15 mouse cellular contexts compared by ENCODE assay signal in genomic region chr15:100129151-100129790, GRCm38 (mm10).
DNase-seq lines count a peak whose midpoint lies in the region; ATAC-seq and TF ChIP-seq lines count a peak whose summit lies in the region.
"Had no signal": no experiment of that assay in that cellular context is flagged by ENCODE, and none has a peak within 500 bp of the region (broad histone marks: within the 10 kb centered on the region; RNA-seq: fewer than 3 reads in every experiment).

No protein-coding gene starts in this region.

- intact Hi-C loops in gastrocnemius, adult 2 months (cut with DNase I) = no loop called here

- no peak for ATAC-seq in kidney, postnatal 0 days (replicated peaks; ENCODE audit: low FRiP score, low read depth)
- no peak for ATAC-seq in kidney, embryonic 15.5 days (replicated peaks; ENCODE audit: low FRiP score)
- ATAC-seq: midbrain, embryonic 16.5 days had no signal

- H3K4me3 ChIP-seq in gastrocnemius, adult 2 months = peak overlapping the region; percentile 28; the same call in 1 of the 2 replicates
- no peak overlapping the region for H3K4me3 ChIP-seq in kidney, postnatal 0 days (replicated peaks; ENCODE audit: low read depth, low read length)
- H3K4me3 ChIP-seq in kidney, embryonic 15.5 days (replicated peaks) = no peak overlapping the region
- H3K4me3 ChIP-seq in spleen, adult 2 months (ENCODE audit: extremely low read depth, insufficient read depth, insufficient read length) = no peak overlapping the region
- H3K4me3 ChIP-seq: megakaryocyte, embryonic 14.5 days had no signal

- no peak overlapping the region for H3K4me2 ChIP-seq in kidney, postnatal 0 days (ENCODE audit: low read length)
- no peak overlapping the region for H3K4me2 ChIP-seq in kidney, embryonic 15.5 days

- 52% methylated on average over 7 of the region's 7 CpGs for WGBS in kidney, postnatal 0 days
- 52% methylated on average over 7 of the region's 7 CpGs for WGBS in kidney, embryonic 15.5 days
- 38% methylated on average over 7 of the region's 7 CpGs for WGBS in spleen, adult 2 months

- DNase-seq in gastrocnemius, adult 2 months = no peak
- DNase-seq in gastrocnemius, adult 8-10 months (ENCODE audit: low spot score in 2 of 2) = no peak
- peak; percentile 25 for DNase-seq in kidney, postnatal 0 days (ENCODE audit: low spot score)
- no peak for DNase-seq in spleen, adult 2 months (ENCODE audit: low read depth in 1 of 2, low spot score in 2 of 2)
- DNase-seq in spleen, adult 12 weeks (ENCODE audit: low spot score) = no peak
- no peak for DNase-seq in yolk sac, embryonic 10.5 days (ENCODE audit: low spot score)
- DNase-seq: adrenal gland, postnatal 14 days; cerebellum, postnatal 14 days; gastrocnemius, postnatal 36 days; lung, adult 18-20 months; thymus, postnatal 36 days had no signal

- H3K9ac ChIP-seq in kidney, postnatal 0 days (ENCODE audit: low read depth, low read length) = no peak overlapping the region
- H3K9ac ChIP-seq in kidney, embryonic 15.5 days = no peak overlapping the region

- no peaks in the 10 kb centered on the region for H3K9me3 ChIP-seq in kidney, postnatal 0 days (replicated peaks; ENCODE audit: low read length)
- no peaks in the 10 kb centered on the region for H3K9me3 ChIP-seq in kidney, embryonic 15.5 days (replicated peaks)
- H3K9me3 ChIP-seq: G1E had no signal

- H3K27me3 ChIP-seq in kidney, postnatal 0 days (ENCODE audit: insufficient read depth, low read length) = no peaks in the 10 kb centered on the region
- no peaks in the 10 kb centered on the region for H3K27me3 ChIP-seq in kidney, embryonic 15.5 days
- no peaks in the 10 kb centered on the region for H3K27me3 ChIP-seq in spleen, adult 2 months (ENCODE audit: control insufficient read depth, insufficient read depth, low read length)
- H3K27me3 ChIP-seq: megakaryocyte, embryonic 14.5 days had no signal

- peak overlapping the region; percentile 48 for H3K27ac ChIP-seq in gastrocnemius, adult 2 months
- H3K27ac ChIP-seq in kidney, postnatal 0 days = no peak overlapping the region
- H3K27ac ChIP-seq in kidney, embryonic 15.5 days = no peak overlapping the region
- H3K27ac ChIP-seq in spleen, adult 2 months (ENCODE audit: insufficient read depth, low read length) = peak overlapping the region; percentile 57

- TF ChIP-seq CTCF in gastrocnemius, adult 2 months (IDR thresholded peaks at IDR 0.05) = no peak
- no peak for TF ChIP-seq CTCF in kidney, postnatal 0 days (IDR thresholded peaks at IDR 0.05; ENCODE audit: low read depth)
- no peak for TF ChIP-seq CTCF in spleen, adult 2 months (IDR thresholded peaks at IDR 0.05; ENCODE audit: extremely low read depth, insufficient read depth, insufficient read length, insufficient replicate concordance)

- no peaks in the 10 kb centered on the region for H3K36me3 ChIP-seq in kidney, postnatal 0 days (ENCODE audit: insufficient read depth, low read length)
- H3K36me3 ChIP-seq in kidney, embryonic 15.5 days = 0 out of 2 replicates have a peak, but pooled peaks cover 3% of the 10 kb centered on the region
- peaks cover 6% of the 10 kb centered on the region; the same call in 1 of the 2 replicates for H3K36me3 ChIP-seq in spleen, adult 2 months (ENCODE audit: control insufficient read depth, insufficient read depth, low read length)

- H3K4me1 ChIP-seq in kidney, postnatal 0 days (replicated peaks; ENCODE audit: insufficient read depth, low read length) = no peaks in the 10 kb centered on the region
- peaks cover 5% of the 10 kb centered on the region for H3K4me1 ChIP-seq in kidney, embryonic 15.5 days
- H3K4me1 ChIP-seq in spleen, adult 2 months (ENCODE audit: control insufficient read depth, insufficient read depth, insufficient read length) = peaks cover 5% of the 10 kb centered on the region; the same call in 1 of the 2 replicates

- no peak for TF ChIP-seq POLR2A in spleen, adult 2 months (IDR thresholded peaks at IDR 0.05; ENCODE audit: low read depth, low read length)

Comparison
In these comparisons a context has a peak if more than half of its experiments do, and no peak if none do; other contexts are left out.
1. H3K27ac ChIP-seq: peak in gastrocnemius, adult 2 months (single experiment) and spleen, adult 2 months (single experiment); none in kidney, postnatal 0 days (single experiment) and kidney, embryonic 15.5 days (single experiment).